Mouse (Mus musculus): ENCODE measurements around the gene Snai1.

Gene Snai1

GRCm38 (mm10) chr2:167551342-167551920, 13.4 kb downstream of the Snai1 start:
- no peak for DNase-seq

- no peak for DNase-seq
These were observed 14.3 kb downstream of the Snai1 start for GRCm38 (mm10) chr2:167552292-167552691.

- DNase-seq = no peak
These were observed 15.0 kb downstream of the Snai1 start for GRCm38 (mm10) chr2:167552927-167553402.

- no peak for DNase-seq
These were observed 17.8 kb downstream of the Snai1 start for GRCm38 (mm10) chr2:167555766-167556165.

GRCm38 (mm10) chr2:167559413-167559812, 21.4 kb downstream of the Snai1 start:
- peak; percentile 41 for DNase-seq

- peak; percentile 70 for DNase-seq
These were observed 24.1 kb downstream of the Snai1 start for GRCm38 (mm10) chr2:167562101-167562500.

GRCm38 (mm10) chr2:167563035-167563434, 25.0 kb downstream of the Snai1 start:
- no peak for DNase-seq

GRCm38 (mm10) chr2:167563703-167564102, 25.7 kb downstream of the Snai1 start:
- no peak for DNase-seq

- no peak for DNase-seq
These were observed 26.7 kb downstream of the Snai1 start for GRCm38 (mm10) chr2:167564551-167565311.

GRCm38 (mm10) chr2:167565312-167565656, 27.3 kb downstream of the Snai1 start:
- no peak for DNase-seq

- peak; percentile 87 for DNase-seq
These were observed 27.7 kb downstream of the Snai1 start for GRCm38 (mm10) chr2:167565682-167566081.

GRCm38 (mm10) chr2:167568112-167568511, 30.1 kb downstream of the Snai1 start:
- no peak for DNase-seq

- DNase-seq = peak; percentile 70
These were observed 32.1 kb downstream of the Snai1 start for GRCm38 (mm10) chr2:167569934-167570651.

GRCm38 (mm10) chr2:167570815-167571214, 32.8 kb downstream of the Snai1 start:
- no peak for DNase-seq

- DNase-seq = no peak
These were observed 33.6 kb downstream of the Snai1 start for GRCm38 (mm10) chr2:167571442-167572220.

GRCm38 (mm10) chr2:167574814-167575213, 36.8 kb downstream of the Snai1 start:
- DNase-seq = no peak

- DNase-seq = no peak
These were observed 37.6 kb downstream of the Snai1 start for GRCm38 (mm10) chr2:167575581-167575980.

GRCm38 (mm10) chr2:167576121-167576620, 38.2 kb downstream of the Snai1 start:
- no peak for DNase-seq

GRCm38 (mm10) chr2:167577186-167577785, 39.3 kb downstream of the Snai1 start:
- peak; percentile 59 for DNase-seq

GRCm38 (mm10) chr2:167578521-167578920, 40.5 kb downstream of the Snai1 start:
- no peak for DNase-seq

GRCm38 (mm10) chr2:167583161-167583952, 45.4 kb downstream of the Snai1 start:
- peak; percentile 69 for DNase-seq

Measured in kidney, postnatal 10 days (tissue).